In genomic region chr2:125929872-125930271, GRCm38 (mm10) we compare ENCODE assay signal across 18 mouse cellular contexts.
DNase-seq lines count a peak whose midpoint lies in the region; ATAC-seq and TF ChIP-seq lines count a peak whose summit lies in the region.
"Had no signal": no experiment of that assay in that cellular context is flagged by ENCODE, and none has a peak within 500 bp of the region (broad histone marks: within the 10 kb centered on the region; RNA-seq: fewer than 3 reads in every experiment).

No protein-coding gene starts in this region.

- no peaks in the 10 kb centered on the region for H3K9me3 ChIP-seq in limb, embryonic 14.5 days (ENCODE audit: control insufficient read depth, low read length)
- no peaks in the 10 kb centered on the region for H3K9me3 ChIP-seq in limb, embryonic 10.5 days (replicated peaks)
- no peaks in the 10 kb centered on the region for H3K9me3 ChIP-seq in intestine, embryonic 16.5 days (ENCODE audit: control insufficient read depth, low read length)
- H3K9me3 ChIP-seq: forebrain, embryonic 12.5 days; midbrain, embryonic 12.5 days had no signal

- H3K27ac ChIP-seq in limb, embryonic 14.5 days (replicated peaks; ENCODE audit: low read depth, low read length), result no peak overlapping the region
- H3K27ac ChIP-seq in limb, embryonic 10.5 days, result no peak overlapping the region
- no peak overlapping the region for H3K27ac ChIP-seq in intestine, embryonic 16.5 days (ENCODE audit: low read length)
- H3K27ac ChIP-seq: forebrain, embryonic 12.5 days; midbrain, embryonic 12.5 days had no signal

- H3K9ac ChIP-seq in limb, embryonic 14.5 days (ENCODE audit: low read depth, low read length, severe bottlenecking), result no peak overlapping the region
- no peak overlapping the region for H3K9ac ChIP-seq in intestine, embryonic 16.5 days (ENCODE audit: low read depth, low read length)
- H3K9ac ChIP-seq: forebrain, embryonic 12.5 days; midbrain, embryonic 12.5 days had no signal

- H3K4me1 ChIP-seq in limb, embryonic 14.5 days (ENCODE audit: control insufficient read depth, insufficient read depth, low read length), result no peaks in the 10 kb centered on the region
- peaks cover 12% of the 10 kb centered on the region for H3K4me1 ChIP-seq in limb, embryonic 10.5 days
- no peaks in the 10 kb centered on the region for H3K4me1 ChIP-seq in intestine, embryonic 16.5 days (ENCODE audit: control insufficient read depth, insufficient read depth, low read length)
- H3K4me1 ChIP-seq: forebrain, embryonic 12.5 days had no signal

- H3K27me3 ChIP-seq in limb, embryonic 14.5 days (ENCODE audit: control insufficient read depth, insufficient read depth, low read length), result no peaks in the 10 kb centered on the region
- H3K27me3 ChIP-seq in limb, embryonic 10.5 days (ENCODE audit: low read depth, poor library complexity, severe bottlenecking), result no peaks in the 10 kb centered on the region
- no peaks in the 10 kb centered on the region for H3K27me3 ChIP-seq in intestine, embryonic 16.5 days (replicated peaks; ENCODE audit: control insufficient read depth, insufficient read depth, low read length)
- H3K27me3 ChIP-seq: forebrain, embryonic 12.5 days; midbrain, embryonic 12.5 days had no signal

- WGBS in limb, embryonic 14.5 days, result 53% methylated on average over 2 of the region's 2 CpGs
- whole genome bisulfite sequencing in limb, embryonic 10.5 days, result 87% methylated on average over 2 of the region's 2 CpGs
- 65% methylated on average over 2 of the region's 2 CpGs for WGBS in intestine, embryonic 16.5 days

- H3K36me3 ChIP-seq in limb, embryonic 14.5 days (ENCODE audit: control insufficient read depth, insufficient read depth, low read length), result peaks cover 21% of the 10 kb centered on the region; the same call in 1 of the 2 replicates
- H3K36me3 ChIP-seq in limb, embryonic 10.5 days, result peaks cover 13% of the 10 kb centered on the region
- H3K36me3 ChIP-seq in intestine, embryonic 16.5 days (ENCODE audit: control insufficient read depth, insufficient read depth, low read length), result 0 out of 2 replicates have a peak, but pooled peaks cover 8% of the 10 kb centered on the region

- no peak overlapping the region for H3K4me2 ChIP-seq in limb, embryonic 14.5 days (replicated peaks; ENCODE audit: low read depth, low read length, severe bottlenecking)
- no peak overlapping the region for H3K4me2 ChIP-seq in intestine, embryonic 16.5 days (ENCODE audit: low read depth, low read length)
- H3K4me2 ChIP-seq: forebrain, embryonic 12.5 days; heart, embryonic 11.5 days; liver, embryonic 11.5 days; midbrain, embryonic 12.5 days had no signal

- no peak; the same call in 1 of the 2 replicates for ATAC-seq in limb, embryonic 14.5 days (ENCODE audit: low FRiP score, low read depth)
- peak; percentile 16; the same call in 1 of the 2 replicates for ATAC-seq in megakaryocyte, adult 5-6 weeks (ENCODE audit: poor library complexity, severe bottlenecking)
- ATAC-seq in activated CD4-positive, CD25-positive, alpha-beta regulatory T cell, adult 4 months, result no peak
- no peak for ATAC-seq in intestine, embryonic 16.5 days

- no peak overlapping the region for H3K4me3 ChIP-seq in limb, embryonic 14.5 days (replicated peaks; ENCODE audit: low read length)
- no peak overlapping the region for H3K4me3 ChIP-seq in limb, embryonic 10.5 days
- H3K4me3 ChIP-seq in intestine, embryonic 16.5 days (ENCODE audit: low read length), result no peak overlapping the region
- H3K4me3 ChIP-seq: forebrain, embryonic 12.5 days; midbrain, embryonic 12.5 days had no signal

- no peak for TF ChIP-seq POLR2A in limb, embryonic 14.5 days (IDR thresholded peaks at IDR 0.05; ENCODE audit: borderline replicate concordance, extremely low read depth, insufficient read depth, insufficient read length)

- DNase-seq in limb, embryonic 14.5 days (ENCODE audit: low spot score), result peak; percentile 47
- no peak for DNase-seq in limb, embryonic 10.5 days (ENCODE audit: low spot score)
- peak; percentile 91 for DNase-seq in NIH3T3 (ENCODE audit: low read depth)
- peak; percentile 94 for DNase-seq in fibroblast of lung, adult 2 months (ENCODE audit: low read depth)
- DNase-seq in left cerebral cortex, adult 9 months (ENCODE audit: low spot score in 2 of 2), result no peak
- DNase-seq: cerebellum, postnatal 10 days; gastrocnemius, postnatal 10 days; heart, postnatal 36 days; kidney, adult 2 months; kidney, postnatal 4 days; thymus, postnatal 36 days had no signal

Comparison
In these comparisons a context has a peak if more than half of its experiments do, and no peak if none do; other contexts are left out.
1. DNase-seq: peak in limb, embryonic 14.5 days (single experiment), NIH3T3 (single experiment) and fibroblast of lung, adult 2 months (single experiment); none in limb, embryonic 10.5 days (single experiment) and left cerebral cortex, adult 9 months (0 of 2).